Mouse (Mus musculus) brain, embryonic 14.5 days (tissue): Measurements from ENCODE around the gene Trp53tg5.

Experiments
- CTCF ChIP-seq: fragments of 200-500 bp; IDR thresholded peaks from 2 replicates; pipeline ENCODE4 v1.5.1; 2012; ENCODE audit warnings: inconsistent platforms, mild to moderate bottlenecking, moderate library complexity, borderline replicate concordance; ENCODE audit not compliant: insufficient read depth, insufficient read length; ENCODE audit errors: extremely low read depth
- POLR2A ChIP-seq: fragments of 200-500 bp; IDR thresholded peaks from 2 replicates; pipeline ENCODE4 v1.6.1; 2012; ENCODE audit warnings: mild to moderate bottlenecking, inconsistent platforms, borderline replicate concordance; ENCODE audit not compliant: poor library complexity, insufficient read depth, insufficient read length, severe bottlenecking; ENCODE audit errors: extremely low read depth

DNA sequence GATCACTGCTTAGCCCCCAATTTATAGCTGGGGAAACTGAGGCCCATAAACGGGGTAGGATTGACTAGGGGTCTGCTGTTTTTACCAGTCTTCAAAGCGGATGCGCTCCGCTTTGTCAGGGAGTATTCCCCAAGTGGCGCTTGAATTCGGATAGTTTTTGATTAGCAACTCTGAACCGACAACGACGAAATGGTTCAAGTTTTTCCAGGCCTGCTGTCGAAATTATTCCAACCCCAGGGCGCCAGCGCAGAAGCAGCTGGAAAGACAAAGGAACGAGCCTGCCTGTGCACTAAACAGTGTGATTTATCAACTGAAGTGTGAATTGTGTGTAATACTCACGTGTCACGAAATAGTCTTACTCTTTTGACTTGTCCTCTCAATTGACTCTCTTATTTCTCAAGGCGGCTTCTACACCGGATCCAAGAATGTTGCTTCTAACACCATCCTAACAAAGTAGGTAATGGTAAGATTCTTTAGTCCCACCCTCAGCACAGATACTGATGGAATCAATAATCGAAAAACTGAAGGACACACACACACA is 30.0 kb downstream of the Trp53tg5 start, which contains the start of gene Sdc4:
- TF ChIP-seq CTCF (no peak), POLR2A (no peak)
